Mouse (Mus musculus) cerebellum, postnatal 10 days (tissue): ENCODE measurements around the gene Akap11.
A peak's percentile ranks its signal among the peaks of the same experiment; 100 is the strongest.

Experiments used
- DNase-seq, 2 experiments: peaks; one replicate each; pipeline ENCODE4 v3.0.0; 2021; ENCODE audit warnings: mixed read lengths in 2 of 2

Akap11 gene

DNA sequence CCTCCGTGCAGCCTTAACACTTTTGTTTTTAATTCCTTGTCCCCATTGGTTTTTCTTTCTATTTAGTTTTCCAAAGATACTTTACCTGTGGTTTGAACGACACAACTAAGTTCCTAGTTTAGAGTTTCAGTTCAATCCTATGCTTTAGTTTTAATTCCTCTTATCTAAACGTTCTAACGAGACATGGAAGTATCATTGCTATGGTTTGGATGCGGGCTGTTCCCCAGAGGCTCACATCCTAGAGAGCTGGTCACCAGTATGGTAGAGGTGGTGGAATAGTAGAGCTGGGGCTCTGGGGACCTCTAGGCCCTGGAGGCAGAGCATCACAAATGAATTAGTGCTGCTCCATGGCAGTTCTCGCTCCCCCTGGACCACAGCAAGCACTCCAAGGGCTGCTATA is 9.7 kb downstream of the Akap11 start:
- DNase-seq: no peak

DNA sequence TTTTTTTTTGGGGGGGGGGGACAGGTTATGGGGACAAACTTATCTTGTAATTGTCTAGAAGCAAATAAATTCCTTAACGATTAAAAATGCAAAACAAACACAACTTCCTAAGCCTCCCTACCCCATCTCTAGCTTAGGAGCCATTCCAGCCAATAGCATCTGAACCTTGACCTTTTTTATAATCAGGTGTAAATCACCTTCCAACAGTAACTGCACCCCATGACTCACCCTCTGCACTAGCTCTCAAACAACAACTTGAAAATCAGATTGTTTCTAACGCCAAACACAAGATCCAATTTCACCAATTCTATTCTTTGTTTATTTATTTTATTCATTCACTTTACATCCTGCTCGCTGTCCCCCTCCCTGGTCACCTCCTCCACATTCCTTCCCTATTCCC is 10.1 kb downstream of the Akap11 start:
- no peak for DNase-seq

DNA sequence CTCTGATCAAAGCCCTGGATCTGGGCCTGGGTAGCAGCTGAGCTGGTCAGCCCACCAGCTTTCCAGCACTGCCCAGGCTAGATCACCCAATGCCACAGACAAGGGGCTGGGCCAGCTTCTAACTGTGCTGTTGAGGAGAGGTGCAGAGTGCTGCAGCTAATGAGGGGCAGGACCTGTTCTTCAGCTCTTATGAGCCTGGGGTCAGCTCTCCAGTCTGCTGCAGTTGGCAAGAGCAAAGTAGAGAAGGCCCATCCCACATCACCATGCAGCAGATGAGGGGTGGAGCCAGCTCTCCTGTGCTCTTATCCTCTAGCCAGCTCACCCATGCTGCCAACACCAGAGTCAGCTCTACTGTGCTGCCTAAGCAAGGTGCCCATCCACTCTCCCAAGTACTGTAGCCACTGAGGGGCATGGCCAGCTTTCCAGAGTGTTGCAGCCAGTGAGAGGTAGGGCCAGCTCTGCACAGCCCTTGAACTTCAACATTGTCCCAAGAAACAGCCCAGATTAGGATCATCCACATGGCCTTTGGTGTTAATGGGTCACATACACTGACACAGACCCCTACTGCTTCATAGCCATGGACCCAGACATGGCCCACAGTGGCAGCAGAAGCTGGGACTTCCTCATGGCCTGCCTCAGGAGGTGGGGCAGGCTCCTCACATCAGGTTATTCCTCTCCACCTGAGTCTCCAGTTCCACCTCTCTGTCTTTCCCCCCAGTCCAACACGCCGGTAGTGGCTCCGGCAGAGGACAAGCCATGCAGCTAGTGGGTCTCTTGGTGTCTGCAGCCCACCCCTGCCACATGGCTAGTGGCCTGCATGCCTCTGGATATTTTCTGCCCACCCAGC is 10.8 kb downstream of the Akap11 start:
- DNase-seq: peak; percentile 31 to 56

DNA sequence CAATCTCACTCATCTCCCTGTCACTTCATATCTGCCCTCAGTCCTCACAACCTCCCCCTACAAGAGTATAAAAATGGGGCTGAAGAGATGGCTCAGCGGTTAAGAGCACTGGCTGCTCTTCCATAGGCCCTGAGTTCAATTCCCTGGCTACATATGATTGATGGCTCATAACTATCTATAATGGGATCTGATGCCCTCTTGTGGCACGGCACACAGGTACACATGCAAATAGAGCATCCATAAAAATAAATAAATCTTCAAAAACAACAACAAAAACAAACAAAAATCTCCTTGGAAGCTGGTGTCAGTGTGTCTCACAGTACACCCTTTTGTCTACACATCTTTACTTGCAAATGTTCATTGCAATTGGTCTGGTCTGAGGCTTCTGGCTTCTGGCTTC is 11.5 kb downstream of the Akap11 start:
- no peak for DNase-seq

DNA sequence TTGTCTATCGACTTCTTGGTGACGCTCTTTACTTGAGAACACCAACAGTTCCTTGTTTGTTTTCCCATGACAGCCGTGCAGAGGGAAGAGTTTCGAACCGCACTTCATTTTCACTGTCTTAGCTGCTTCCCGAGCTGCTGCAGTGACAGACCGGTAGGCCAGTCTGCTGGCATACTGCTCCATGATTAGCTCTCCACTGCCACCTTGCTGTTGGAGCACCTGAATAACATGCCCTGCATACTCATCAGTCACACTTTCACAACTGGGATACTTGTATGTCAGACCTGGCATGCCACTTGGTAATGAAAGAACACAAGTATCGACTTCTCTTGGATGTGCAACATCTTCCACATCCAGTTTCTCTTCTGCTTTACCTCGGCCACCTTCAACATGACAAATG is 25.9 kb downstream of the Akap11 start:
- DNase-seq: peak; percentile 45 to 52

DNA sequence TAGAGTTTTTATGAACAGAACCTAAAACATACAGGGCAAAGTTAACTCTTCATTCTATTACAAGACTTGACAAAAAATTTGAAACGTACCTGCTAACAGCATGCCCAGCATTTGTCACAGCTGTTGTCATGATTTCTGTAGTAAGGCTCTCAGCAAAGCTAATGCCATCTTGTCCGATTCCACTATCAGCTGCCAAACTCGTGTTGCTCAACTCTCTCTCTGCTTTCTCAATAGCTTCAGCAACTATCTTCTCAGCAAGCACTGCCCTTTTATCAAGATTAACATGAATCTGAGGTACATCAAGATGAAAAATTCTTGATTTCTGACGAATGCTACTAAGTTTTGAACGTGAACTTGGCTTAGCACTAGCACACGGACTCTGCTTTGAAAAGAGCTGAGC is 26.8 kb downstream of the Akap11 start:
- no peak for DNase-seq

DNA sequence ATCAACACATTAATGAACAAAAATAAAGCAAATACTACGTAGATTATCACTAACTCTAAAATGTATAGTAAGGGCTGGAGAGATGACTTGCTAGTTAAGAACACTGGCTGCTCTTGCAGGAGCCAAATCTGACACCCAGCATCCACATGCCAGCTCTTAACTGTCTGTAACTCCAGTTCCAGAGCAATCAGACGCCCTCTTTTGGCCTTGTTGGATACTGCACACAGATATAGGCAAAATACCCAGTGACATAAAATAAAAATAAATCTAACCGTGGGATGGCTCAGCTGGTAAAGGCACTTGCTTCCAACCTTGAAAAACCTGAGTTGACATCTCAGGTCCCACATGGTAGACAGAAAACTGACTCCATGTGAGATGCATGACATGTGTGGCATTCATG is 36.0 kb downstream of the Akap11 start:
- peak in 1 of 2 experiments; percentile 21 for DNase-seq

DNA sequence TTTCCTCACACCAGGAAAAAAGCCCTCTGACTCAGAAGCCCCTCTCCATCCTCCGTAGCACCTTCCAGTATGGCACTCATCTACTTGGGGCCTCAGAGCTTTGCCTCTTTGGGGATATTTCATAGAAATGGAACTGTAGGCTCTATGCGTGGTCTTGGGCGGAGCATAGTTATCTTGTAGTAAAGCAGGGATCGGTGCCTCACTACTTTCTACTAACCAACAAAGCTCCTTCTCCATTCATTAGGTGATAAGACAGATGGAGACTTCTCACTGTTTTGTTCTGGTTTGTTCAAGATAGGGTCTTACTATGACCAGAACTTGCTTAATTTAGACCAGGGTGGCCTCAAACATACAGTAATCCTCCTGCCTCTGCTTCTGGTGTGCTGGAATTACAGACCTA is 39.9 kb downstream of the Akap11 start:
- no peak for DNase-seq

DNA sequence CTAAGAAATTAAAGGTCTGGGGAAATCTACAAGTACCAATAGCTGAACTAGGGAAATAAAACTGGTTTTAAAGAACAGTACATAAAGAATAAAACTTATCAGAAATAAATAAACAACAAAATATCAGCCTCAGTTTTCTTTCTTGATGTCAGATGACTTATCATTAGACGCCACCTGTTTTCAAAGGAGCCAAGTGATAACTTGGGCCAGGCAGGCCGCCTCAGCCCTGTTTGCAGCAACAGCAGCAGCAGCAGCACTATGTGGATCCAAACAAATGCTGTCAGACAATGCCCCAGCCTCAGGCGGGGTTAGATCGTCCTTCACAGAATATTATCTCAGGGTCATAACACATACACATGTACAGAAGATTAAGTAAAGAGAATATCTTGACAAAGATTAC is 41.4 kb downstream of the Akap11 start:
- DNase-seq: no peak

DNA sequence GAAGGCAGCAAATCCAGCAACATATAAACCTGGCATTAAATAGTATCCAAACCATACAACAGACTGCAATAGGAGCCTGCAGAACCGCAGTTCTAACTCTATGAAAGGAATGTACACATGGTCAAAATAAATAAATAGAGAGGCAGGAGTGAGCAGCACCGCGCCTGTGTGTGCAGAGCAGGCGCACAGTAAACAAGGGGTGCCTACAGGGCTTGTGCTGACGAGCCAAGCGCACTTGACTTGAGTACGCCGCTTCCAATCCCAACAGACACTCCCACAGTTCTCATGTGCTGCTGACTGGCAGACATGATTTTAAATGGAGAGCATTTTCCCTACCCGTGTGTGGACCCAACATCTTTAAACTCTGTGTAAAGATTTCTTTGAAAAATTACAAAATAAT is 44.0 kb downstream of the Akap11 start:
- no peak for DNase-seq

DNA sequence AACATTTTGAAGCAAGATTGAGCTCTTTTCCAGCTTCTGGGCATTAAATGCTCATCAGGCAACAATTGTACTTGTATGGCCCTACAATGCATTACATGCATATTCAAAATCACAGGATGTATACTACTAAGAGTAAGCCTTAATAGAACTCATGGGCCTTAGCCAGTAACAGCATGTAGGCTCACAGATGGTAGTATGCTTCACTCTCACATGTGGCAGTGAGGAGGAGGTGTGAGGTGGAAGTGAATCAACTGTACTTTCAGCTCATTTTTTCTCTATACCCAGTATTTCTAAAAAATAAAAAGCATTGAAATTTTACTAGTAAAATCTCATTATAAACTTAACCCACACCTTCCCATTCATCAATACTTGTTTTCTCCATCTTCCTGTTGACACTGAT is 45.2 kb downstream of the Akap11 start:
- no peak for DNase-seq

DNA sequence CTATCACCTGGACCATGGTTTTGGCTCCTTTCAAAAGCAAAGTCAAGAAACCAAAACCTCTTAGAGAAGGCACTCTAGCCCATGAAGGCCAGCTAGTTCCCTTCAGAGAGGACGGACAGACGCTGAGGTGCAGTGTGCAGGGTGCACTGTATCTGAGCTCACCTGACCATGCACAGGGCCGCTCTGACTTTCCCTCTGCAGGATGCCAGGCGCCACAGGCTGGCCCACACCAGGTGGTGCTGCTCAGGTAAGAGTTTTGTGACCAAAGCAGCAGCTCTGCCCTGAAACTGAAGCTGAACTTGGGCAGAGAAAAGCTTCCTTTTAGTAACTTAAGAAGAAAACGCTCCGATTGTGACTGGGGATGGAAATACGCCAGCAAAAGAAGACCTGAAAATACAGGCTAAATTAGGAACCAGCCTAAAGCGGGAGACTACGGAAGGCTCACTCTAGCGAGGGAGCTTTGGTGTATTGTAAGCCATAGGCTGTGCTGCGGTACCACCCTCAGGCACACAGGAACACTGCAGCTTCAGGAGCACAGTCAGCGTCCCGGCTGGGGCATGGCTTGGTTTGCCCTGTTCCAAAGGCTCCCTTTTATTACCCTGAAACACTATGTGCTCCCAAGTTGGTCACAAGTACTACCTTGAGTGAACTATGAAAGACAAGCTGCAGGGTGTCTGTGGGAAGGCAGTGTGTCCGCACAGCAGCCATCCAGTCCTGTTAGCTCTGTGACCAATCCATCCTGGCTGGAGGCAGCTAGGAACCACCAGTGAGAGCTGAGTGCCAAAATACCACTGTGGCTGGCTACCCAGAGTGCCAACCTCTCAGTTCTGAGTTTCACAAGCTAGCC is 54.0 kb downstream of the Akap11 start:
- peak; percentile 75 to 76 for DNase-seq

DNA sequence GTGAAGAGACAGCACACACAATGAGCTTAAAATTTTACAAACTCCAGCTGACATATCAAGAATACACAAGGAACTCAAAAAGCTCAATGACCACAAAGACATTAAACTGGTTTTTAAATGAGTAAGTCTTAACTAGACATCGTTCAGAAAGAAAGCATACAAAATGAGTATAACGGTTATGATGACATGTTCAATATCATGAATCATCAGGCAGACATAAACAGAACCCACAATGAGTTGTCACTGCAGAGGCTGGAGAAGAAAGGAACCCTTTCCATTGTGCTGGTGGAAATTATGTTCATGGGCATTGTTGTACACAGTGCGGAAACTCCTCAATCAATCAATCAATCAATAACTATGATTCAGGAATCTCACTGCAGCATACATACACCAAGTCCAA is 62.5 kb downstream of the Akap11 start:
- DNase-seq: no peak

DNA sequence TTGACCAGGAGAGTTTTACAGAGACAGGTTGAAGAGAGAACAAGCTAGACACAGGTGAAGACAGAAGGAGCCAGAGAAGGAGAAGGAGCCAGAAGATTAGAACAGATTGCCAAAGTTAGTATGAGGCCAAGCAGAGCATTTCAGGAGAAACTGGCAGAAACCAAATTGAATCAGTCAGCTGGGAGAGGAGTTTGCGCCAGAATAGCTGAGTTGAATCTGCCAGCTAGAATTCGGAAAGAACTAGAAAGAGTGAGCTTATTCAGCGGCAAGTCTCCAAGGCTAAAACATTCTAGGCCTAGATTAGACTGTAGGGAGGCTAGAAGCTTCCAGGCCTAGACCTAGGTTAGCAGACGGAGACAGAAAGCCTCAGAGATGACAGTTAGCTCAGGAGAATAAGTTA is 65.9 kb downstream of the Akap11 start:
- DNase-seq: no peak

DNA sequence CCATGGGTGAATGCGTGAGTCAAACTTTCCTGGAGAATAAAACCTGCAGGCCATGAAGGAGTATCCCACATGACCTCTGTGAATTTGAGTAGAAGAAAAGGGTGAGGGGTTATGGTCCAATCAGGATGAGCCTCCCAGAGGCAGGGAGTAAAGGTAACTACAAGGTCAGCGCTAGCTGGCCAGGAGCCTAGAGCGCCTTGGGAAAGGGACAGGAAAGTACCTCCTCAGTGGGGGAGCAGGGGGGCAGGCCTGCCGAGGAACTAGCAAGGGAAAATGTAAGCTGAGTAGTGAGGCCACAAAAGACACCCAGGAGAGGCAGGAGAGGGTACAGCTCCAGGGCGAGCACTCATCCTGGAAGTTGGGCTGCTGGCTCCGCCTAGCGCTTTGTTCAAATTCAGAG is 67.6 kb downstream of the Akap11 start:
- no peak for DNase-seq

DNA sequence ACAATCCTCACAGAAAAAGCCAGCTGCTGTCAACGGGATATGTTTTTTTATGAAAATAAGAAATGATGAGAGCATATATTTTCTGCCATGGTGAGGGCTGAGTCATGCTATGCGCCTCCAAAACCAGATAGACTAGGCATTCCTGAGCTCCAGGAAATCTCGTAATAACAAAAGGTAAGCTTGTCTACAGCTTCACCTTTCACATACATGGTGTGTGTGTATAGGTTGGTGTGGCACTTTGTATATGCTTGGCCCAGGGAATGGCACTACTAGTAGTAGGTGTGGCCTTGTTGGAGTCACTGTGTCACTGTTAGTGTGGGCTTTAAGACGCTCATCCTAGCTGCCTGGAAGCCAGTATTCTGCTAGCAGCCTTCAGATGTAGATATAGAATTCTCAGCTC is 68.6 kb downstream of the Akap11 start:
- no peak for DNase-seq

DNA sequence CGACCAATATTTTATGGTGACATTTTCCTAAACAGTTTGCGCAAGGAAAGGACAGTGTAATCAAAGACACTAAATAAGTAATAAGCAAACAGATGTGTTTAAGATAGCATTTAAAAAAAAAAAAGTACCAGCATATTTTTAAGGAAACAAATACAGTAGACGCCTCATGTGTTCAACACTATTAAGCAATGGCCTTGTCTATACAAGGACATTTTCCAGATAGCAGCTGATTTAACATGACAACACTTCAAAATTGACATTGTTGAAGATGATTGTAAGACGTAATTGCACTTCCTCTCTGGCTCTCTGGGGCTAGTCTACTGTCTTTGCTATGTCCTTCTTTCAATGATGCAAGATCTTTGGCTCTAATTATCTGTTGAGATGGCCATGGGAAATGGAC is 72.3 kb downstream of the Akap11 start:
- no peak for DNase-seq

DNA sequence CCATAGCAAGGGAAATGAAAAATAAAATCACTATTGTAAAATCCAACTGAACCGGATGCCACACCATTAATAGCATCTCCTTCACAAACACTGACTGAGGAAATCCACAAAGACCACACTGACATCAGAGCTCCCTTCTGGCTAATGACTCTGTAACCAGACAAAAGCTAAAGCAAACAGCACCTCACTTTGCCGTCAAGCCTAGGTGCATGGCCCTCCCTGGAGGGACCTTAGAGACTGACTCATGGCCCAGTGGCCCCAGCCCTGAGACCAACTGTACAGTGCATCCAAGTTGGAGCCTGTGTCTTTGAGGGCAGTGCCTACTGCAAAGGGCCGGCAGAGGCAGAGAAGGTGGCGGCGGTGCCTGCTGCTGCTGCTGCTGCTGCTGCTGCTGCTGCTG is 77.5 kb downstream of the Akap11 start:
- no peak for DNase-seq

DNA sequence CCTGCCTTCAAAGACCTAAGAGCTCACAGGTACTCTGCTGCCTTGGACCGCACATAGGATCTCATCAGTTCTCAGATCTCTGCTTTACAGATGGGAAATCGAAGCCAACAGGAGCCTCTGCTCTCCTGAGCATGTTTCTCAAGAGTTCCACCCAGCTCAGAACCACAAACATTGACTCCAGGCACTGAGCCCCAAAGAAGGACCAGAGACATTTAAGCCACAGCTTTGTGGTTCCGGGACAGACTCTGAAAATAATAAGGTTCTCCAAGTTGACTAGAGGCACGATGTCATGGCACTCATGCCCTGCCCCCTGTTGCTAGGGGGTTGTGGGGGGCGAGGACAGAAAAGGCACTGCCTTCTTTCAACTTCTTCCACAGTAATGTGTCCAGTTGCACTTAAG is 77.9 kb downstream of the Akap11 start:
- DNase-seq: no peak

DNA sequence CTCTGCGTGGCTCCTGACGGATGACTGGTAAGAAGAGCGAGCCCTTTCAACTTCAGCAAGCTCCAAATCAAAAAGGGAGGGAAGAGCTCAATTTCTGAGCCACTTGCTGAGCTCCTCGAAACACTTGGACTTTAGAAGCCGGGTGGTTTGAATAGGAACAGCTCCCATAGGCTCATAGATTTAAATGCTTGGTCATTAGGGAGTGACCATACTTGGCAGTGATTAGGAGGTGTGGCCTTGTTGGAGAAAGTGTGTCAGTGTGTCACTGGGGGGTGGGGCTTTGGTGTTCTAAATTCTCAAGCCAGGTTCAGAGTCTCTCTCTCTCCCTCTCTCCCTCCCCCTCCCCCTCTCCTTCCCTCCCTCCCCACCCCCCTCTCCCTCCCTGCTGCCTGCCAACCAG is 81.6 kb downstream of the Akap11 start:
- no peak for DNase-seq

DNA sequence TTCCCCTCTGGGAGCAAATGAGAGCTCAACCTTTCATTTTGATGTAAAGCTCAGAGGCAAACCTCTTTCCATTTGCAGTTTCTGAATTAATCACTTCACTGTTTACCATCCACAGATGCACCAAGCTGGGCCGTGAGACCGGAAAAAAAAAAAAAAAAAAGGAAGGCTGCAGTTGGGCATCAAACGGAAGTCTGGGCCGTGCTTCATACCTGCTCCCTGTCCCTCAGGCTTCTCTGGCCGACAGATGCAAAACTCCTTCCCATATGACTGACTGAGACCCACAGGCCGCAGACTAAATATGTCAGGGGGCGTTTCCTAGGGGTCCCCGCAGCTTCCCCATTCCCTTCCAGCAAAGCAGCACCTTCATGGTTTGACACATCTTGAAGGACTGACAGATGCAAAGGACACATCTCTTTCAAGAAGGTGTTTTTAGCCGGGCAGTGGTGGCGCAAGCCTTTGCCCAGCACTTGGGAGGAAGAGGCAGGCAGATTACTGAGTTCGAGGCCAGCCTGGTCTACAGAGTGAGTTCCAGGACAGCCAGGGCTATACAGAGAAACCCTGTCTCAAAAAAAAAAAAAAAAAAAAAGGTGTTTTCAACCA is 87.7 kb downstream of the Akap11 start:
- DNase-seq: no peak

DNA sequence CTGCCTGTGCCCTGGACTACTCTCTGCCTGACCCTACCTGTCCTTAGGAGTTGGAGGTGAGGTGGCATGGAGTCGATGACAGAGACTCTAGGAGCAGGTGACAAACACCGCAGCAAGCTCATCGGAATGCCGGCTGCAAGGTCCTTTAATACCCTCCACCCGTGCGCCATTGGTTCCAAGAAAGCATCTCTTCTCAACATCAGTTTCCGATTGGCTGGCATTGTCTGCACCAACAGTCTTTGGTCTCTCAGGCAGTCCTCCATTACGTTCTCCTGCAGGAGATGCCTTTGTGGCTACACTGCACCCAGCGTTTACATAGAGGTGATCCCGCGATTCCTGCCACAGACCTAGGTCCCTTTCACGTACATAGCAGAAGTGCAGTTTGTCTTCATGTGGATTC is 88.6 kb downstream of the Akap11 start:
- DNase-seq: no peak

DNA sequence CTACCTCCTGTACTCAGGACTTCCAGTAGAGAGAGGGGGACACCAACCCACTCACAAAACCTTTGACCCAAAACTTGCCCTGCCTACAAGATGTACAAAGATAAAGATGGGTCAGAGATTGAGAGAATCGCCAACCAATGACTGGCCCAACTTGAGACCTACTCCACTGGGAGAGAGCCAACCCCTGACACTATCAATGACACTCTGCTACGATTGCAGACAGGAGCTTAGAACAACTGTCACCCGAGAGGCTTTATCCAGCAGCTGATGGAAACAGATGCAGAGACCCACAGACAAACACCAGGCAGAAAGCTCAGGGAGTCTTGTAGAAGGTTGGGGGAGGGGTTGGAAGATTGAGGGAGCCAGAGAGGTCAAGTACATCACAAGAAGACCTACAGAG is 89.1 kb downstream of the Akap11 start:
- DNase-seq: no peak
